Mouse (Mus musculus) spleen, postnatal 0 days (tissue): ENCODE results near the gene Srrm1. TPM values are rescaled to one million over a fixed set of nuclear protein-coding genes. Genes with fewer than 3 reads are reported as not detected.

Experiments
- polyA plus RNA-seq: library from polyadenylated mRNA; unstranded; fragments of >200 nt; fragmentation: Nextera tagmentation; extraction: Ambion mirVana; gene quantifications from 2 replicates; pipeline ENCODE4 v1.2.1, GENCODE M21; 2015

Srrm1 gene
- 174 and 190 TPM in 2 replicates for polyA plus RNA-seq

DNA sequence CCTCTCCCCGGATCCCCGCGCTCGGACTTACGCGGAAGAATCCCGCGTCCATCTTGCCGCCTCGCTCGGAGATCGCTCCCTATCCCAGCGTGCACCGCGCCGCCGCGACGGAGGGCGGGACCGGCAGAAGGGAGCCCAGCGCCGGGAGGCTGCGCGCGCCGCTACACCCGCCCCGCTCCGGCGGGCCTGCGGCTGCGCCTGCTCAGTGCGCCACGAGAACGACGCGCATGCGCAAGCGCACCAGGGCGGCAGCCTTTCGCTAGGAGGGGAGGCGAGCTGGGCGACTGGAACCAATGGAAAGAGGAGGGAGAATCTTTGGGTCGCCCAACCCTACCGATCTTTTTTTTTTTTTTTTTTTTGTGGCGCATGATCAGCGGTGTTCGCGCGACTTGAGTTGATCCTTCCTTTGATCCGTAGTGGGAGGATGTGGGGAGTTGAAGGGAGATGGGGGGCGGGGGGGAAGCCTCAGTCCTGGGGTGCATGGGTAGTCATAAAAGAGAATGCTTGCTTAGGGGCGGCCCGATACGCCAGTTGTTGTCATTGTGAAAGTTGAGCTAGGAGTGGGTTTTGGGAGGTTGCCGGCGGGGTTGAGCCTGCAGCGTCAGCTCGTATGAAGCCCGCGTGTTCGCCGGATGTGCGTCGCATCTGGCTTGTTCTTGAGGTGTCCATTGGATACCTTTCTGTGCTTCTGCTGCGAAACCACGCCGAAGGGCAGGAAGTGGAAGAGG lies at the start of gene Srrm1:
TSS of gene Srrm1 (minus strand) at position 256 of the 728 bp plus-strand sequence.

GRCm38 (mm10) chr4:135397991-135398390 lies 44.9 kb upstream of the Srrm1 start, which contains the start of gene Ncmap:
Ncmap (minus strand) TSS chr4:135398227.

DNA sequence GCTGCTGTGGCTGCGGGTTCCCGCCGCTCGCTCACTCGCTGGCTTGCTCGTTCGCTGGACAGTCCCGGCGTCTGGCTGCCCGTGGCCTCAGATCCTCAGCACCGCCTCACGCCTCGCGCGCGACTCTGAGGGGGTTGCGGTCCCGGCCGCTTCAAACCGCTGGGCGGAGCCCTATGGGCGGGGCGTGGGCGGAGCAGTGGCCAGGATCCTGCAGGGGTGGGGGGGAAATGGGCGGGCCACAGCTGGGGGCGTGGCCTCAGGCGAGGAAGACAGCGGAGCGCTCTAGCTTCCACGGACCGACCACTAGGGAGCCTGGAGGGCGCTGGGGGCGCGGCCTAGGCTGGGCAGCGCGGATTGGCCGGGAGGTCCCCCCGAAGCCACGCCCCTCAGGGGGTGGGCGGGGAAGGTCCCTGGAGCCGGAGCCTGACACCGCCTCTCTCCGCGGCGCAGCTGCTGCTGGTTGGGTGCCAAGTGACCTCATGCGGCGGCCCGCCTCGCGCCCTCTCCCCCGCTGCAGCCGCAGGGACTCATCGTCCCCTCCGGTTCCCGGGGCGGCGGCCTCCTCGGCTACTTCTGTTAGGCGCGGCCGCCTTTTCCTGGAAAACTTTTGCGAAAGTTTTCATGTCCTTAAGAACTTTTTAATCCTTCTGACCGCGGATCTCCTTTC lies 80.3 kb downstream of the Srrm1 start, which contains the start of gene Clic4:
TSS of gene Clic4 (minus strand) at position 175 of the 667 bp plus-strand sequence.

Other genes with a start within 250 kb of the Srrm1 start
- 2.6 and 3.1 TPM in 2 replicates for gene Runx3, start 232.7 kb downstream of the Srrm1 start, polyA plus RNA-seq
- 88.9 and 91.7 TPM in 2 replicates for gene Clic4, start 80.5 kb downstream of the Srrm1 start, polyA plus RNA-seq
- 0.12 TPM in 1 of 2 replicates, not detected in the other for gene Ncmap, start 44.9 kb upstream of the Srrm1 start, polyA plus RNA-seq
- 11.3 and 11.9 TPM in 2 replicates for gene Rcan3, start 80.5 kb upstream of the Srrm1 start, polyA plus RNA-seq
- gene Stpg1, start 141.5 kb upstream of the Srrm1 start, polyA plus RNA-seq, result 0.30 TPM in 1 of 2 replicates, not detected in the other
- 5.0 and 5.3 TPM in 2 replicates for gene Nipal3, start 141.7 kb upstream of the Srrm1 start, polyA plus RNA-seq
- gene Grhl3, start 220.3 kb upstream of the Srrm1 start, polyA plus RNA-seq, result 0.06 and 0.26 TPM in 2 replicates